Comparison of ENCODE assay signal across 9 mouse cellular contexts in the genomic region with DNA sequence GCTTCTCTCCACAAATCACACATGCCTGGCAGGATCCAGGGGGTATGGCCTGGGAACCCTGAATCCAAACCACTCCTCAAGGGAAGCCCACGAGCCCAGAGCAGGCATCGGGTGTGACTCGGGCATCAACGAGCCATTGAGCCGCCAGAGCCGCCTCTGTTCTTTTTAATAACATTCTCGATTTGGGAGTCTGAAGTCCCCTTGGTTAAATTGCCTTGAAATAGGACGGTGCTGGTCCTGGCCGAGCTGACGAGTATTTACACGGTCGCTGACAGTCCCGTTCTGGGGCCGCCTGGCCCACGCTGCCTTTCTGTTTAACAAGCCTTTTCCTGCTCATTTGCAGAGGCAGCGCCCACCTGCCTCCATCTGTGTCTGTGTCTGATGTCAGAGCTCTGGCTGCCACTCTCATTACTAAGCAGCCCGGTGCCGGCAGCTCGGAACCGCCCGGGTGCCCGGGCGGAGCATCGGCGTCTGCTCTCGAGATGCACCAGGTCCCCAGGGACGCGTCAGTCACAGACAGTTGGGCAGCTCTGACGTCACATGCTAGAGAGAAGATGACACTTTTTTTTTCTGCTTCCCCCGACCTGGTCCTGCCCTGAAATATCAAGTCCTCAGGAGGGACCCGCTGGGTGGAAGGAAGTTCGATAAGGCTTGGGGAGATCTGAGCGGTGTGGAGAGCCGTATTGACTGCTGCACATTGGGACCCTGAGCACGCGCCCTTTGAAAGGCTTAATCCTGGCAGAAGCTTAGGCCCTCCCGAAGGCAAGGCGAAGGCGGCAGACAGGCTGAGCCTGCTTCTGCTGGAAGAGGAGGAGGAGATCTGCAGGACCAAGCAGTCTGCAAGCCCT. TPM values are rescaled to one million over a fixed set of nuclear protein-coding genes. Genes with fewer than 3 reads are reported as not detected.
DNase-seq lines count a peak whose midpoint lies in the region; ATAC-seq and TF ChIP-seq lines count a peak whose summit lies in the region.
"Had no signal": no experiment of that assay in that cellular context is flagged by ENCODE, and none has a peak within 500 bp of the region (broad histone marks: within the 10 kb centered on the region; RNA-seq: fewer than 3 reads in every experiment).

No protein-coding gene starts in this region.

- H3K4me3 ChIP-seq in heart, embryonic 14.5 days (ENCODE audit: control insufficient read depth in 1 of 2, insufficient read depth in 1 of 2, low read depth in 1 of 2, low read length in 2 of 2), result peak overlapping the region; percentile 12 to 27; a peak in 3 of 4 replicates
- peak overlapping the region; percentile 12; the same call in 1 of the 2 replicates for H3K4me3 ChIP-seq in hindbrain, embryonic 14.5 days (replicated peaks; ENCODE audit: low read length)
- H3K4me3 ChIP-seq in limb, embryonic 10.5 days, result peak overlapping the region; percentile 31
- no peak overlapping the region for H3K4me3 ChIP-seq in midbrain, postnatal 0 days (ENCODE audit: low read depth, low read length)

- no peak for ATAC-seq in heart, embryonic 14.5 days (ENCODE audit: insufficient number of reproducible peaks, insufficient read depth, low FRiP score, low read depth)
- peak; percentile 61; the same call in 1 of the 2 replicates for ATAC-seq in hindbrain, embryonic 14.5 days (ENCODE audit: low FRiP score)
- ATAC-seq in midbrain, postnatal 0 days (ENCODE audit: low FRiP score), result peak; percentile 67

- TF ChIP-seq CTCF in midbrain, postnatal 0 days (IDR thresholded peaks at IDR 0.05), result no peak

- intact Hi-C loops in heart, postnatal 36 days (cut with DNase I), result no loop called here

- 13% methylated on average over 39 of the region's 39 CpGs for WGBS in heart, embryonic 14.5 days
- WGBS in hindbrain, embryonic 14.5 days, result 11% methylated on average over 39 of the region's 39 CpGs
- 23% methylated on average over 39 of the region's 39 CpGs for WGBS in limb, embryonic 10.5 days
- 6% methylated on average over 39 of the region's 39 CpGs for WGBS in midbrain, postnatal 0 days

- H3K4me1 ChIP-seq in heart, embryonic 14.5 days (ENCODE audit: control insufficient read depth in 2 of 2, insufficient read depth in 2 of 2, low read length in 2 of 2), result peaks cover 4 to 9% of the 10 kb centered on the region in 2 experiments; a peak in 3 of 4 replicates
- peaks cover 17% of the 10 kb centered on the region for H3K4me1 ChIP-seq in hindbrain, embryonic 14.5 days (replicated peaks; ENCODE audit: control insufficient read depth, insufficient read depth, low read length)
- peaks cover 19% of the 10 kb centered on the region for H3K4me1 ChIP-seq in limb, embryonic 10.5 days
- no peaks in the 10 kb centered on the region; the same call in 1 of the 2 replicates for H3K4me1 ChIP-seq in midbrain, postnatal 0 days (ENCODE audit: insufficient read depth, low read length)

- peak overlapping the region; percentile 46 for H3K9ac ChIP-seq in heart, embryonic 14.5 days (ENCODE audit: low read length)
- peak overlapping the region; percentile 41; the same call in 1 of the 2 replicates for H3K9ac ChIP-seq in hindbrain, embryonic 14.5 days
- H3K9ac ChIP-seq in midbrain, postnatal 0 days (replicated peaks; ENCODE audit: low read length, poor library complexity, severe bottlenecking), result 0 out of 2 replicates have a peak overlapping the region, but pooled peaks have one; percentile 30

- H3K4me2 ChIP-seq in heart, embryonic 14.5 days (ENCODE audit: low read length), result peak overlapping the region; percentile 61
- H3K4me2 ChIP-seq in hindbrain, embryonic 14.5 days (replicated peaks), result peak overlapping the region; percentile 52
- peak overlapping the region; percentile 35 for H3K4me2 ChIP-seq in midbrain, postnatal 0 days (ENCODE audit: low read depth, low read length, poor library complexity, severe bottlenecking)

- H3K36me3 ChIP-seq in heart, embryonic 14.5 days (ENCODE audit: control insufficient read depth, insufficient read depth, low read length), result no peaks in the 10 kb centered on the region
- no peaks in the 10 kb centered on the region for H3K36me3 ChIP-seq in hindbrain, embryonic 14.5 days (replicated peaks; ENCODE audit: control insufficient read depth, insufficient read depth)
- no peaks in the 10 kb centered on the region for H3K36me3 ChIP-seq in limb, embryonic 10.5 days
- H3K36me3 ChIP-seq in midbrain, postnatal 0 days (ENCODE audit: insufficient read depth, low read length), result no peaks in the 10 kb centered on the region
- no peaks in the 10 kb centered on the region for H3K36me3 ChIP-seq in splenic B cell, adult 2 months (ENCODE audit: control insufficient read depth, insufficient read depth, low read length, poor library complexity, severe bottlenecking)

- DNase-seq in heart, postnatal 36 days, result no peak
- DNase-seq in cerebellum, postnatal 25 days, result peak; percentile 63 to 70
- peak; percentile 79 for DNase-seq in hindbrain, embryonic 14.5 days (ENCODE audit: low spot score)
- no peak for DNase-seq in limb, embryonic 10.5 days (ENCODE audit: low spot score)
- peak; percentile 80 for DNase-seq in midbrain, postnatal 0 days (ENCODE audit: low spot score)
- DNase-seq in splenic B cell, adult 2 months (ENCODE audit: low read depth, low spot score), result peak; percentile 98
- no peak for DNase-seq in adrenal gland, adult (ENCODE audit: inconsistent age in 2 of 2, low spot score in 1 of 2)

- H3K9me3 ChIP-seq in heart, embryonic 14.5 days (ENCODE audit: control insufficient read depth, low read length), result no peaks in the 10 kb centered on the region
- no peaks in the 10 kb centered on the region for H3K9me3 ChIP-seq in hindbrain, embryonic 14.5 days (ENCODE audit: control insufficient read depth, low read length)
- H3K9me3 ChIP-seq in limb, embryonic 10.5 days (replicated peaks), result no peaks in the 10 kb centered on the region
- no peaks in the 10 kb centered on the region for H3K9me3 ChIP-seq in midbrain, postnatal 0 days (ENCODE audit: low read length)

- H3K27ac ChIP-seq in heart, embryonic 14.5 days (replicated peaks in 1 of 2; ENCODE audit: control insufficient read depth in 1 of 2, insufficient read depth in 1 of 2, low read depth in 2 of 2, low read length in 2 of 2), result no peak overlapping the region
- H3K27ac ChIP-seq in hindbrain, embryonic 14.5 days, result peak overlapping the region; percentile 58
- 0 out of 2 replicates have a peak overlapping the region, but pooled peaks have one; percentile 20 for H3K27ac ChIP-seq in limb, embryonic 10.5 days
- H3K27ac ChIP-seq in midbrain, postnatal 0 days (ENCODE audit: low read depth, low read length), result peak overlapping the region; percentile 60
- H3K27ac ChIP-seq: macrophage had no signal

- H3K27me3 ChIP-seq in heart, embryonic 14.5 days (ENCODE audit: control insufficient read depth, insufficient read depth, low read length), result peaks cover 30% of the 10 kb centered on the region
- H3K27me3 ChIP-seq in hindbrain, embryonic 14.5 days (ENCODE audit: control insufficient read depth, insufficient read depth, low read length), result no peaks in the 10 kb centered on the region
- peaks cover 48% of the 10 kb centered on the region for H3K27me3 ChIP-seq in limb, embryonic 10.5 days (ENCODE audit: low read depth, poor library complexity, severe bottlenecking)
- no peaks in the 10 kb centered on the region for H3K27me3 ChIP-seq in midbrain, postnatal 0 days (ENCODE audit: insufficient read depth, low read length)
- H3K27me3 ChIP-seq in splenic B cell, adult 2 months (ENCODE audit: control insufficient read depth, insufficient read depth, low read length, poor library complexity, severe bottlenecking), result no peaks in the 10 kb centered on the region

RNA-seq across cellular contexts. Expression of a gene that starts 12.4 kb away (rescaled TPM):
- polyA plus RNA-seq in heart, embryonic 14.5 days (2014; fragmentation: Nextera tagmentation; extraction: Ambion mirVana), result 0.08 TPM in 1 of 2 replicates, not detected in the other
- total RNA-seq in heart, postnatal 36 days (2021), result not detected
- polyA plus RNA-seq in hindbrain, embryonic 14.5 days (2014; fragmentation: Nextera tagmentation; extraction: Ambion mirVana), result not detected in 2 replicates
- 0.06 and 0.23 TPM in 2 replicates for polyA plus RNA-seq in limb, embryonic 10.5 days (2016; fragmentation: Nextera tagmentation; extraction: Ambion mirVana)
- 0.19 TPM in 1 of 2 replicates, not detected in the other for total RNA-seq in midbrain, postnatal 0 days (2014; rRNA removed)
- polyA plus RNA-seq in midbrain, postnatal 0 days (2015; fragmentation: Nextera tagmentation; extraction: Ambion mirVana), result 0.07 and 0.20 TPM in 2 replicates
- polyA plus RNA-seq: macrophage had no signal

RNA-seq across cellular contexts. Expression of a gene that starts 23.1 kb away (rescaled TPM):
- polyA plus RNA-seq in heart, embryonic 14.5 days (2014; fragmentation: Nextera tagmentation; extraction: Ambion mirVana), result 0.04 TPM in 1 of 2 replicates, not detected in the other
- total RNA-seq in heart, postnatal 36 days (2021), result not detected
- polyA plus RNA-seq in hindbrain, embryonic 14.5 days (2014; fragmentation: Nextera tagmentation; extraction: Ambion mirVana), result 5.0 and 5.6 TPM in 2 replicates
- polyA plus RNA-seq in limb, embryonic 10.5 days (2016; fragmentation: Nextera tagmentation; extraction: Ambion mirVana), result 0.04 and 0.13 TPM in 2 replicates
- total RNA-seq in midbrain, postnatal 0 days (2014; rRNA removed), result 46.1 and 48.5 TPM in 2 replicates
- 19.4 and 21.0 TPM in 2 replicates for polyA plus RNA-seq in midbrain, postnatal 0 days (2015; fragmentation: Nextera tagmentation; extraction: Ambion mirVana)
- polyA plus RNA-seq: macrophage had no signal

Comparison
In these comparisons a context has a peak if more than half of its experiments do, and no peak if none do; other contexts are left out.
1. H3K27ac ChIP-seq: peak in hindbrain, embryonic 14.5 days (single experiment), limb, embryonic 10.5 days (single experiment) and midbrain, postnatal 0 days (single experiment); none in heart, embryonic 14.5 days (0 of 2).
2. DNase-seq: peak in cerebellum, postnatal 25 days (2 of 2), hindbrain, embryonic 14.5 days (single experiment), midbrain, postnatal 0 days (single experiment) and splenic B cell, adult 2 months (single experiment); none in heart, postnatal 36 days (0 of 2), limb, embryonic 10.5 days (single experiment) and adrenal gland, adult (0 of 2).
3. Peak in every context shown above with its lines, with median percentiles within 50 percentile points of each other: H3K4me2 ChIP-seq and H3K9ac ChIP-seq.